Mouse (Mus musculus): ENCODE measurements around the gene Mtmr3. TPM values are rescaled to one million over a fixed set of nuclear protein-coding genes. Genes with fewer than 3 reads are reported as not detected.

The Mtmr3 gene
- 10 to 100 TPM; 90.2 to 91.2 TPM for total RNA-seq (2023)

DNA sequence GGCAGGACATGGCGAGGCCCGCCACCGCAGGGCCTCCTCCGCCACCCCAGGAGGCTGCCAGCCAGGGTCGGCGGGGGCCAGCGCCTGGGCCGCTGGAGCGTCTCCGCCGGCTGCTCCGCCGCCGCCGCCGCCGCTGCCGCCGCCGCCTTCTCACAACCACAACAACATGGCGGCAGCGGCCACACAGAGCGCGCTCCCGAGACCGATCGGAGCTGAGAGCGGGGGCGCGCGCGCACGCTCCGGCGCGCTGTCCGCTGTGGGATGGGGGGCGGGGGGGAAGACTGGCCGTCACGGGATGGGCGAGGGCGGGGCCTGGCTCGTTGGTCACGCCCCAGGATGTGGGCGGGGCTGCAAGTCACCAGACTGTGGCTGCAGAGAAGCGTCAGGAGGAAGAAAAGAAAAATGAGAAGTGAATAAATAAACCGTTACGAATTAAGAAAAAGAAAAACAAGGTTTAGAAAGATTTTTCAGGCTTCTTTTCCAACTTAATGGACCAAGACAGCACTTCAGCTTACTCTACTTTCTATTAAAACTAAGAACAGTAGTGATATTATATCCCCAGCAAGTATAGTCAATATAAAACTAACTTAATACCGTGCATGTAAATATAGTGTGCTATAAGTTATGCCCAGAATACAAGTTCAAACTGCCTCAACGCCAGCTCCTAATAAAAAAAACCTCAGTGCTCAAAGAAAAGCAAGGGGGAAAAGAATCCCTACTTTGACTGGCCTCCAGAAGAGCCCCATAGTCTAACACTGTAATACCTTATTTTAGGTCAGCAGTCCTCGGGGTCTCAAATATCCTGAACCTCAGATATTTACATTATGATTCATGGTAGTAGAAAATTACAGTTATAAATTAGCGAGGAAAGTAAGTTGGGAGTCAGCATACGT is at the start of gene Mtmr3:
TSS of gene Mtmr3 (minus strand) at position 256 of the 893 bp plus-strand sequence.

DNA sequence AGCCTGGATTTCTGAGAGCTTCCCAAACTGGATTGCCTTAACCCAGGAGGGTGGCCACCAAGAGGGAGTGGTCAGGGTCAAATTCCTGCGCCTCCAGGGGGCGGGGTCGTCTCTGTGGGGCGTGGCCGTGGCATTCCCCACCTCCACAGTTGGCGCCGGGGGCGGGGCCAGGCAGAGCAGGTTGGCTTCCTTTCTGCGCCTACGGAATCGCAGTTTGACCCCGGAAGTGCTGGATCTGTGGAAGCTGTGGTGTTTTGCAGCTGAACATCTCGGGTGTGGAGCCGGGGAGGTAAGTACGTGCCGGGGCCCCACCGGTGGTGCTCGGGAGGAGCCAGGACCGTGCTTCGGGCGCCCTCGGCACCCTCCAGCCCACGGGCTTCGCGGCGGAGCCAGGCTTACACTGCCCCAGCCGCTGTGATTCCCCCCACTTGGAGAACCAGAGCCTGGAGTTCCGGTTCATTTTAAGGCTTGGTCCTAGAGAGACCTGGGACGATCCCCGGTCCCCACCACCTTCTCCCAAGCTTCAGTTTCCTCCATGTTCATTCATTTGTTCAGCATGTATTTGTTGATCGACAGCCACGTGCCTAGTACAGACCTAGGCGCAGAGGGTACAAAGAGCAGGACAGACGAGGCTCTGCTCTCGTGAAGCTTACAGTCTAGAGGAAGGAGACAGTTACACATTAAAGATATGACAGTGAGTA is 43.0 kb upstream of the Mtmr3 start, which contains the start of gene Ascc2:
TSS of gene Ascc2 (plus strand) at position 214 of the 701 bp plus-strand sequence.

GRCm38 (mm10) chr11:4620017-4620485 is 25.4 kb upstream of the Mtmr3 start, which contains the start of gene Gm11032:
Gm11032 (plus strand) TSS chr11:4620067.

DNA sequence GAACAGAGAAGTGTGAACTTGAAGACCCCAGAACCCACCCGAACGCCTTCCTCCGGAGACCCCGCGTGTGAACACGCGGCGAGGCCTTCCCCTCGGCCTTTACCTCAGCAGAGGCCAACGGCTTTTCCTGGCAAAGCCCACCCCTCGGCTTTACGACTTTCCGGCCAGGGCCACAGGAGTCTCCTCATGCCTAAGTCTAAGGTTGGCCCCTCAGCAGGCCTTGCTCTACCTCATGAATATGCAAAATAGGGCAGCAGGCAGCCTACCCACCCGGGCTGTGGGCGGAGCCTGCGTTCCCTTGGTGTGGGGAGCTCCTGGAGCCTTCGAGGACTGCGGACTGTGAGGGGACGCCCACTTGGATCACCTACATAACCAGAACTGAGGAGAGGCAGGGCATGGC is 153.7 kb downstream of the Mtmr3 start, which contains the start of gene Hormad2:
TSS of gene Hormad2 (minus strand) at position 128 of the 400 bp plus-strand sequence.

Other genes starting within 250 kb of the Mtmr3 start
- 1 to 10 TPM; 1.4 to 3.0 TPM for gene Hormad2, start 153.8 kb downstream of the Mtmr3 start, total RNA-seq (2023)
- not detected for gene Gm11032, start 25.2 kb upstream of the Mtmr3 start, total RNA-seq (2023)
- gene Ascc2, start 42.9 kb upstream of the Mtmr3 start, total RNA-seq (2023), result 10 to 100 TPM; 30.4 to 31.0 TPM
- 100 to 1,000 TPM; 122 to 140 TPM for gene Uqcr10, start 109.5 kb upstream of the Mtmr3 start, total RNA-seq (2023)
- 10 to 100 TPM; 30.5 to 33.3 TPM for gene Zmat5, start 109.8 kb upstream of the Mtmr3 start, total RNA-seq (2023)
- gene Cabp7, start 151.9 kb upstream of the Mtmr3 start, total RNA-seq (2023), result under 1 TPM; 0.21 to 0.47 TPM

Data from T-cell, adult 66 days (primary cell).